Mouse (Mus musculus): ENCODE data around the gene Afdn. TPM values are rescaled to one million over a fixed set of nuclear protein-coding genes. Genes with fewer than 3 reads are reported as not detected.
"Not testable (repeated sequence)": the region's sequence is repeated elsewhere in the genome, so short reads cannot be mapped to it uniquely, and the experiment has no call there.

Gene Afdn
- total RNA-seq, 4 experiments from 2014 or later: 99.9 to 115 (median 109) TPM

DNA sequence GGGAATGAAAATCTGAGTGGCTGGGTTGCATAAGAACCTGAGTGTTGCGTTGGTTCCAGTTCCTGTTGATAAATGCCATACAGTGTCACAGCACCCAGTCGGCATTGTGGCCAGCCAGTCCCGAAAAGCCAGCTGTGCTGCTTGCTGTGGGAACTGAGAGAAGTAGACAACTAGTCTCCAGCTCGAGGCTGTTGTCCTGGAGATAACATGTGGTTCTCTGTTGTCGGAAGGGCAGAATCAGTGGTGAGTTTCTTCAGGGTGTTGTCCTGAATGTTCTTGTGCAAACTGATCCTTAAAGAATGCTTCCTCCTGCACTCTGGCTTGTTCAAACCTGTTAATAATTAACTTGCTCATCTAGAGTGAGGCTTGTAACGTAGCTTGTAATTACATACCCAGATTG is 107.1 kb downstream of the Afdn start:
- no peak for DNase-seq (ENCODE audit: low spot score in 2 of 2)

DNA sequence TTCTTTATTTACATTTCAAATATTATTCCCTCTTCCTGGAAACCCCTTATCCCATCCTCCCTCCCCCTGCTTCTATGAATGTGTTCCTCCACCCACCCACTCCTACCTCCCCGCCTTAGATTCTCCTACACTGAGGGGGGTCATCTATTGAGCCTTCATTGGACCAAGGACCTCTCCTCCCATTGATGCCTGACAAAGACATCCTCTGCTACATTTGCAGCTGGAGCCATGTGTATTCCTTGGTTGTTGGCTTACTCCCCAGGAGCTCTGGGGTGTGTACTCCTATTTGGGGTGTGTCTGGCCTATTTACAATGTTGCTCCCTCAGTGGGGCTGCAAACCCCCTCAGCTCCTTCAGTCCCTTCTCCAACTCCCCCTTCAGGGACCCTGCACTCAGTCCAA is 109.9 kb downstream of the Afdn start:
- no peak for DNase-seq (ENCODE audit: low spot score in 2 of 2)

DNA sequence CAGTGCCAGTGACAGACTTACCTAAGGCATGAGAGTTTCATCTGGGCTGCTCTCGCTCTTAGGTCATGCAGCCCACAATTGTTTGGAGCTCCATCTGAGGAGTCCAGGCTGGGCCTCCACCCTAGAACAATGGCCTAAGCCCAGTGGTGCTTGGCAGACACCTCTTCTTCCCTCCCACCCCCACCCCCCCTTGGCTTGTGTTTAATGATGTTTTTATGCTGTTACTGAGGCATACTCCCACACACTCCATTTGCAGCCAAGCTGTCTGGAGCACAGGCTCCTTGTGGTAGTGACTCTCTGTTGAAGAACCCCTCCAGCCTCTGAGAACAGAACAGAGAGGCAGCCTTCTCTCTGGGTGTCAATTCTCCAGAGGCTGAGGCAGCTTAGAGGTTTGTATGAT is 113.9 kb downstream of the Afdn start:
- peak in 1 of 2 experiments; percentile 73 for DNase-seq (ENCODE audit: low spot score in 2 of 2)

DNA sequence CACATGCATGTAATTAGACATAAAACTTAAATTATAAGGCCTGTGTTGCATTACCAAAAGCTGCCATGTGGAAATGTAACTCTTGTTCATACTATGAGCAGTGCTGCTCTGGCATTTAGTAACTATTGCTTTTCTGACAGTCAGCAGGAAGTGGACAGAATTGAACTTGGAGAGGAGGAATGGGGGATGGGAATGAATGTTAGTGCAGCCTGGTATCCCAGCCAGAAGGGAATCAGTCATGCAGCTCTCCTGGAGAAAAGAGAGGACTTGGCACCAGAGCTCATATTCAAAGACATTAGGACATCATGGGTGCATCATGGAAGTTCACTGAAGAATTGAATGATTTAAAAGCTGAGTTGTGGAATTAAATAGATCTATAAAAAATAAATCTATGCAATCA is 117.1 kb downstream of the Afdn start:
- DNase-seq (ENCODE audit: low spot score in 2 of 2): no peak

DNA sequence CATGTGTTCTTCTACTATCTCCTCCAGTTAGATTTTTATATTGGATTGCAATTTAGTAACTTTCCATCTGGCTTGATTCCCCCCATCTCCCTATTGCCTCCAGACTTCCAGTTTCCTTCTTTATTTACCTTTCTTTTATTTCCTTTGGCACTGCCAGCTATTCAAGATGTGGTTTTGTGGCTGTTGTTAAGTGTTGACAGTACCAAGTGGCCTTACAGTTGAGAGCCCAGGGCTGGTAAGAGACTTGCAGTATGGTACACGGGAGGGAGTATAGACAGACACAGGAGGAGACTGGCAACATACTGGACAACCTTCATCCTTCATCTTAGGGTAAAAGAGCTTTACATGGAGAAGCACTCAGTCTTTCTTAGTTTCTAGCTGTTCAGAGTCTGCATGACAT is 119.4 kb downstream of the Afdn start:
- DNase-seq (ENCODE audit: low spot score in 2 of 2): no peak

DNA sequence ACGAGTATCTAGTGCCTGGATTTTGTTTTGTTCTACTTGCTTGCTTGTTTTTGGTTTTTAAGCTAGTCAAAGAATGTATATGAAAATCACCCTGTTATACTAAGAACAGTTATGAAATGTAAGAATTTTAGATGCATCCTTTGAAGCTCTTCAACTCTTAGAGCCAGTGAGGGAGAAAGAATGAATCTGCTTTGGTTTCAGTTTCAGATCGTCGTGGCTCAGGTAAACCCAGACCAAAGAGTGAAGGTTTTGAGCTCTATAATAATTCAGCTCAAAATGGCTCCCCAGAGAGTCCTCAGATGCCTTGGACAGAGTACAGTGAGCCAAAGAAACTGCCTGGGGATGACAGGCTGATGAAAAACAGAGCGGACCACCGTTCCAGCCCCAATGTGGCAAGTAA is 123.2 kb downstream of the Afdn start:
- DNase-seq (ENCODE audit: low spot score in 2 of 2): no peak

DNA sequence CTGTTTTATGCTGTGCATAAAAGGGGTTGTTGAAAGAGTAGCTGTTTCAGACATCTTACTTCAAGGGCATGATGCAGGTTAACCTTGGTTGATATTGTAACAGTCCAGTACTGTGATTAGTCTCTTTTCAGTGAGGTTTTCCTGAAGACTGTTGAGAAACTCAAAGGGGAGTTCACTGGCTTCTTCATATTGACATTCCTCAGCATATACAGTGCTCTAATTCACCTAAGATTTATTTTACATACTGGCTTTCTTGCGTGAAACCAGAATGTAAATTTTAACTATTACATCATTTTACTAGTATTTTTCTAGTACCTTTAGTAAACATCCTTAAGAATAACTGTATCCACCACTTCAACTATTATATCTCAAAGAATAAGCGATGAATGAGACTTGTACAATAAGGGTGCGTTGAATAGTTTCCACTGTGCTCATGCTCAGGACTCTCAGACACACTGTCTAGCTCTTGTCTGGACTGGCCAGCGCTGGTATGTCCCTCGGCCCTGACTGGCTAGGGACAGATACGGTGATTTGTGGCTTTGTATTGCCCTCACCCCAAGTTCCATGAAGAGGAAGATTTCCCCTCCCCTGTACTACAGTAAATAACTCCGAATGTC is 129.6 kb downstream of the Afdn start:
- DNase-seq (ENCODE audit: low spot score in 2 of 2): no peak

DNA sequence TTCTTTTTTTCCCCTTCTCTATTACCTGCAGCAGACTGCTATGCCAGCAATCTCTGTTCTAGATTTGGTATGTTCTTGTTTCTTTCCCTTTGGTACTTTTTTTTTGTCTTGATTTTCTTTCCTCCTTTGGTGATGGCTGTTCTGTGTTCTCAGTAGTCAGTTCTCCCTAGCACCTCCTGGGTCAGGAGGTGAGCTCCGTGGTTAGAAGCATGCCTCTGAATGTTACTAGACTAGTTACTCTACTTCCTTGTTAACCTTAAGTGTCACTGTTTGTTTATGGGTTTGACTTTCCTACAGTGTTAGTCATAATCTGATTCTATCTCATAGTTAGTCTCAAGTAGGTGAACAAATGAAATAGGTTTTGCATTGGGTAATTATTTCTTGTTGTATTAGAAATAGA is 130.6 kb downstream of the Afdn start:
- DNase-seq (ENCODE audit: low spot score in 2 of 2): no peak

DNA sequence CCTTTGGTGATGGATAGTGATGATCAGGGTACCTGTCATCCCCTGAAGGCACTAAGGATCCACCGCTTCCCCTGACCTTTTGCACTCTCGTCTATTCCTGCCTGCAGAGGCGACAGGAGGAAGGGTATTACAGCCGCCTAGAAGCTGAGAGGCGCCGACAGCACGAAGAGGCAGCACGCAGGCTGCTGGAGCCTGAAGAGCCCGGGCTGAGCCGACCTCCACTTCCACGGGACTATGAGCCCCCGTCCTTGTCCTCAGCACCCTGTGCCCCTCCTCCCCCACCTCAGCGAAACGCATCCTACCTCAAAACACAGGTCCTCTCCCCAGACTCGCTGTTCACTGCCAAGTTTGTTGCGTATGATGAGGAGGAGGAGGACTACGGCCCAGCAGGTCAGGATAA is 138.5 kb downstream of the Afdn start:
- DNase-seq (ENCODE audit: low spot score in 2 of 2): no peak

DNA sequence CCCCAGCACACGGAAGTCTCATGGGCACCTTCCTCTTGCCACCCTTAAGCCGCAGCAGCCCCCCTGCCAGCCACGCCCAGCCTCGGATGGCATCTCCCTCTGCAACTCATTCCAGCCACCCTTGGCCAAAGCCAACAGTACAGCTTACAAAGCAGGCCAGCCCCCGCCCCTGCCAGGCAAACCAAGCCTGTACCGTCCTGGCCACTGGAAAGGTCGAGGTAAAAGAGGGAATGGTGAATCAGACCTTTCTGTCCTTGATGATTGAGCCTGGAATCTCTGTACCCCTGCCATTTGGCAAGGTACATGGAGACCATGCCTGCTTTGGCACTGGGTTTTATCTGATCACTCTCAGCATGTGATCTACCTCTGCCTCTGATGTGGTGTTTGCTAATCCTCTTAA is 138.9 kb downstream of the Afdn start:
- DNase-seq (ENCODE audit: low spot score in 2 of 2): no peak

DNA sequence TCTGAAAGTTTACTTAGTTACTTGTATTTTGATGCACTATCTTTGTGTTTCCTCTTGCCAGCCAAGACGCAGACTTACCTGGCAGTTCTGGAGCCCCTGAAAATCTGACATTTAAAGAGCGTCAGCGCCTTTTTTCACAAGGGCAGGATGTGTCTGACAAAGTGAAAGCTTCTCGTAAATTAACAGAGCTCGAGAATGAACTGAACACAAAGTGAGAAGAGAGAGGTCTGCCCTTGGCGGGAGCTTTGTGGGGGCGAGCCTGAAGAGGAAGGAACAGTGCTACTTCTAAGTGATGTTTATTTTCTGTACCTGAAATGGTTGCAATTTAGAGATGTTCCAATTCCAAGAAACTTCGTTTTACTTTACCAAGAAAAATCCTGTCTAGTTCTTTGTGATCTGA is 143.5 kb downstream of the Afdn start:
- no peak for DNase-seq (ENCODE audit: low spot score in 2 of 2)

DNA sequence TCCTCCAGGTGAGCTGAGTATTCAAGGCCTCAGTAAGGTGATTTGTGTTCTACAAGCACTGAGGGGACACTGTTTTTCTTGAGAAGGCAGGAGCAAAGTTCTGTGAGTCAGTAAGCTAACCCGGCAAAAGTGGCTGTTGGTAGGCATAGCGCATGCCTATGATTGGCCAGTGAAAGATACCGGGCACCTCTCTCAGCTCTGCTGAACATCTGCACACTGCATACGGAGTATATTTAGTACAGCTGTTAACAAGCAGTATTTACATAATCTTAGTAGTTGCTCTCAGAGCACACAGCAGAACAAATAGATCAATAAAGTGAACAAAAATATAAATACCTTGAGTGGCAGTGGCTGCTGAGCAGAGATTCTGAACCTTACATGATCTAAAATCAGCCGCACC is 146.7 kb downstream of the Afdn start:
- no peak for DNase-seq (ENCODE audit: low spot score in 2 of 2)

DNA sequence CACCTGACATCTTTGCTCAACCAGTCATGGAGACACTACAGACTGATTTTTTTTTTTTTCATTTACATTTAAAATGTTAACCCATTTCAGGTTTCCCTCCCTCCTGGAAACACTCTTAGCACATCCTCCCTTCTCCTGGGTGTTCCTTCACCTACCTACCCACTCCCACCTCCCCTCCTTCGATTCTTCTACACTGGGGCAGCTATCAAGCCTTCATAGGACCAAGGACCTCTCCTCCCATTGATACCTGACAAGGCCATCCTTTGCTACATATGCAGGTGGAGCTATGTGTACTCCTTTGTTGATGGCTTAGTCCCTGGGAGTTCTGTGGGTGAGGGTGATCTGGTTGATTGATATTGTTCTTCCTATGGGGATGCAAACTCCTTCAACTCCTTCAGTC is 147.3 kb downstream of the Afdn start:
- DNase-seq (ENCODE audit: low spot score in 2 of 2): no peak

DNA sequence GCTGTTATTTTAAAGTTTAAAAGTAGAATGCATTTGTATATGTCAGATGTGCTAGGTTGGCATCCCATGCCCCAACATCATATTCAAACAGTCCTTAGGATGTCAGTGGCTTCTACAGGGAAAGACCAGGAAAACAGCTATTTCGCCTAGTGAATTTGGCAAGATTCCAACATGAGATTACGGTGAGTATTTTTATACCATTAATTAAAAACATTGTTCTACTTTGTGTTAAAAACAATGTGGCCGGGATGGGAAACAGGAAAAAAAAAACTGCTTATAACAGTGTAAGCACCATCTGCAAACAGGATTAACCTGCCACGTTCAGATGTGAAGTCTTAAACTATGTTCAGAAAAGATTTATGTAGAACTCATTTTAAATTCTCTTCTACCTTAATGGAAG is 153.6 kb downstream of the Afdn start:
- no peak for DNase-seq (ENCODE audit: low spot score in 2 of 2)

DNA sequence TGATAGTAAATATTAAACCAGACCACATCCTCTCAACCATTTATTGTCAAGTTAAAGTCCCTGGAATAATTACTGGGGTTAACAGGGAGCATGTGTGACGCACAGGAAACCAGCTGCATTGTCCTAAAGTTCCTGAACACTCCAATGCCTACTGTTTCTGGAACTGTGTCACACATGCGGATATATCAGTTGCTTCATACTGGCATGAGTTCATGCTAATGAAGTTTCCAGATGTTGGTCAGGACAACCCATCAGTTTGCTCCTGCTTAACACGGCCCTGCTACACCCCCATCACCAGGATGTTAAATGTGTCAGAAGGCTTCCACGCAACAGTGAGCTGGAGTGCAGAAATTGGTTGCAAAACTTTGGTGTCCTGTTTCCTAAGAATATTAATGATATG is 154.2 kb downstream of the Afdn start:
- DNase-seq (ENCODE audit: low spot score in 2 of 2): no peak

DNA sequence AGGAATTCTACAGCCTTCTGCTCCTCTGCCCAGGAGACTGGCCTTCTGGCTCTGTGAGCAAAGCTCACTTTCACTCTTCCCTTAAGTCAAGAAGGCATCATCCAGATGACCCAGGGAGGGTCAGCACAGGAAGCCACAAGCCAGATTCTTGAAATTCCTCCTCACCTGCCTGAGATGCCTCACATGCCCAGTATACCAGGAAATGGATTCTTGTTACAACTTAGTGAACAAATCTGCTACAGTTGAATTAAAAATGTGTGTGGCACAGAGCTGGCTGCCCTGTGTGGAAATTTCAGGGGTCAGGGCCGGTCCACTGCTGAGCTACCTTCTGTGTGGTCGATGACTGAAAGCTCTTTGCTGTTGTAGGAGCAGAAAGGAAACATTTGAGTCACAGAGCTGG is 160.4 kb downstream of the Afdn start:
- DNase-seq (ENCODE audit: low spot score in 2 of 2): no peak

DNA sequence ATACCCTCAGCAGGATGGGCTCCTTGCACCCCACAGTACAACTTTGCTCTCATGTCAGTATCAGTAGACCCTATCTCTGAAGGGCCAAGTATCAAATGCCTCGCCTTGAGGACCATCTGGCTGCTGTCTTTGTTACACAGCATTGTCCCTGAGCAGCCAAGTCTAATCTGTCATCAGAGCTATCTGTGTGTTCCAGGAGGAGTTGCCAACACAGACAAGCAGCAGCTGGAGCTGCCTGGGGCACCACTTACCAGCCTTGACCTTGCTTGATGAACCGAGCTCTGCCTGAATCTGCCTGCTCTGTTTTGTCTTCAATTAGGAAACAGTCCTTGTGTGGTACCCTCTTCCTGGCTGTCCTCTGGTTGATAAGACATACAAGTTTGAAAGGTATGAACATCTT is 163.1 kb downstream of the Afdn start:
- no peak for DNase-seq (ENCODE audit: low spot score in 2 of 2)

DNA sequence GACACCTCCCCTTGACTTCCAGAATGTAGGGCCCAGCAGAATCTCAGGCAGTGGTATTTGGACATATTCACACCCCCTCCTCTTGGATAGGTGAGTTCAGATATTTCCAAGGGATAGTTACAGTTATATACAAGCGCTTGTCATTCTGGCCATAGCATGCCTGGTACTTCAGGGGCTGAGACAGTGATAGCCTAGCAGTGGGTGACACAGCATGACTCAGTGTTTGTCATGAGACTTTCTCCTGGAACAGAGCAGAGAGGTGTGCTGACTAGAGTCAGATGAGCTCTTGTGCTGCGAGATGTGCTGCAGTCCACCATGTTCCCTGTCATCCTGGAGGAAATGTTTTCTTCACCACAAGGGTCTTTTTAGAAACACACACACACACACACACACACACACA is 164.2 kb downstream of the Afdn start:
- no peak for DNase-seq (ENCODE audit: low spot score in 2 of 2)

DNA sequence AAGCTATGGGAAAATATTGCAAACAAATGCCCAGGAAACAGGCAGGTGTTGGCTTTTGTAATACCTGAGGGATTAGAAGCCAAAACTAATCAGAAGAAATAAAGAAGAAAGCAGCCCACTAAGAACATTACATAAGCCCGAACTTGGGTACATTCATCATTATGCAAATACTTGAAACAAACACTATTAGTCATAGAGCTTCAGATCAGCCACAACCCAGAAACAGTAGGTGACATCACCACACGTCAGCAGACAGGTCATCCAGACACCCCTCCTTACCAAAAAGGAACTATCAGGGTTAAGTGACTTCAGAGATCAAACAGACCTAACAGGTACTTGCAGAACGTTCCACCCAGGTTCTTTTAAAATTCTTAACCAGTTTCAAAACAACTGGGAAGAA is 165.6 kb downstream of the Afdn start:
- no peak for DNase-seq (ENCODE audit: low spot score in 2 of 2)

DNA sequence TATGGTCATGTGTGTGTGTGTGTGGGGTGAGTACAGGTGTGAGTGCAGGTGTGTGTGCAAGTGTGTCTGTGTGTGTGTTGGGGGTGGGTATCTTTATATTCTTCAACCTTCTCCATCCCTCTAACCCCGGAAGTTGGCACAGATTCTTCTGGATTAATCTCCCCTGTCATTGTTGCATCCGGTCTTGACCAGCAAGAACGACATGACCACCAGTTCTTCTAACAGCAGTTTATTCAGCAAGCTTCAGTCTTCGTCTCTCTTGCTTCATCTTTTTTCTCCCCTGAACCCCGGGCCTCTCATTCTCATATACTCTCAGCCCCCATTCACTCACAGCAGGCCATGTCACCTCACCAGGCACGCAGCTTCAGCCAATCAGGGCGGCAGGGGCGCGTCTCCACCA is 170.1 kb downstream of the Afdn start:
- no peak for DNase-seq (ENCODE audit: low spot score in 2 of 2)

DNA sequence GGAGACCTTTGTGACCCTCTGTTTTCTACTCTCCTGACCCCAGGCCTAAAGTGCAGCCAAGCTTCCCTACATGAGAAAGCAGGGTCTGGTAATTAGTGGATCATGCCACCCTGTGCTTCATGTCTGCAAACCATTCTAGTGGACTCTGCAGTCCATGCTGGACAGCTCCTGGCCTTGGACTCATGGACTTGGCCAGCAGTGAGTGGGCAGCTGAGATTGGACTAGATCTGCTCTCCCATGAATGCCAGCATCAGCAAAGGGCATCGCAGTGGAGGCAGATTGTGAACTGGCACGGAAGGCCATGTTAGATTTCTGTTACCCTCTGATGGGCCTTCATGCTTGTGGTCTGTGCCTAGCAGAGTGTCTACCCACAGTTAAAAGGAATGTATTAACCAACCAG is 175.0 kb downstream of the Afdn start:
- not testable (repeated sequence) for DNase-seq (ENCODE audit: low spot score in 2 of 2)

DNA sequence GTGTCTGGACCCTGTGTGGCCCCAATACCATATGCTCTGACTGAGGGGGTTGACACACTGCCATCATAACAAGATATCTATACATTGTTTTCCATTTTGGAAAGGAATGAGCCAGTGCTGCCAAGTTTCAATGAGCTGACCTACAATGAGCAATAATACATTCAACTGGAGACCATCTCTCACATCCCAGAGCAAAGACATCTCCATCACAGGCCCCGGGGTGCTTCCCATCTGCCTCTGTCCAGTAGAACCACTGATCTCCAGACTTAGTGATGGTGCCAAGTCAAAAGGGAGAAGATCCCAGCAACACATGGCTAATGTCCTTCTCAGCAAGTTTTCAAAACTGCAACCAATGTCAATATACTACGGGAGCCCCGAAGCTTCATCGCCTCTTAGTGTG is 177.4 kb downstream of the Afdn start:
- no peak for DNase-seq (ENCODE audit: low spot score in 2 of 2)

DNA sequence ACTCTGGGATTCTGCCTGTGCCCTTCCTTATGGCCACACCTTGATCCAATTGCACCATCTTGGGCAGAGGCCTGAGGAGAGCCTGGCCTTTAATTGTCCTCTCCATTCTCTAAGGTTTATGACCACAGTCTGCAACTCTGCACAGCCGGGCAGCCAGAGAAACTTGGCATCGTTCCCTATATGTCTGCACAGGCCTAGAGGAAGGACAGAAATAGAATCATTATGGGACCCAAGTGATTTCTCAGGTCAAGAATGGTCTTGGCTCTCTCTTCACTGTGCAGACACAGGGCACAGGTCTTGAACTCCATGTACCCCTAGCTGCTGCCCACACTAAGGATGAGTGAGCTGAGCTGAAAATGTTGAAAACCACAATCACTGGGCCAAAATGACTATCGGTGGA is 178.3 kb downstream of the Afdn start:
- DNase-seq (ENCODE audit: low spot score in 2 of 2): no peak

DNA sequence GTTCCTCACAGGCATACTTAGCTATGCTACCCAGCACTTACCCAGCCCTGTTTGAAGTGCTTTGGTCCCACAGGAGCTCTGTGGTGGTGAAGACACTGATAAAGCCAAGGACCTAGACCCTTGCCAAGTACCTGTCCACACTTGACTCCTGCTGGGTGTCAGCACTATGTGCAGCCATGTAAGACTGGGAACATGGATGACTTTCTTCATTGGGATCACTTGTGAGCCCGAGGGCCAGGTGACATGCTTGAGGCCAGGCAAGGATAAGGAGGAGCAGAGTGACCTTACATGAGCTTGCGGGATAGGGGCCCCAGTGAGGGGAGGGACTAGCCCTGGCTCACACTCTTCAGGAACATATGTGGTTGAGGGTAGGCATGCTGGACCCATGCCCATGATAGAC is 178.9 kb downstream of the Afdn start:
- not testable (repeated sequence) for DNase-seq (ENCODE audit: low spot score in 2 of 2)
